Mouse (Mus musculus): ENCODE measurements around the gene Fermt2. TPM values are rescaled to one million over a fixed set of nuclear protein-coding genes. Genes with fewer than 3 reads are reported as not detected.

Gene Fermt2
- polyA plus RNA-seq (2015; fragmentation: Illumina TruSeq; extraction: RNeasy Lipid Tissue Mini Kit (QIAGEN cat#74804); ENCODE audit: insufficient read depth, low read depth, low replicate concordance), result 17.9 TPM

GRCm38 (mm10) chr14:45529411-45530363, at the start of gene Fermt2:
Gene Fermt2 (minus strand): TSS chr14:45530118.

Other genes starting within 250 kb of the Fermt2 start
- 5.5 TPM for gene Ero1l, start 211.3 kb downstream of the Fermt2 start, polyA plus RNA-seq (2015; fragmentation: Illumina TruSeq; extraction: RNeasy Lipid Tissue Mini Kit (QIAGEN cat#74804); ENCODE audit: insufficient read depth, low read depth, low replicate concordance)
- gene Psmc6, start 200.3 kb downstream of the Fermt2 start, polyA plus RNA-seq (2015; fragmentation: Illumina TruSeq; extraction: RNeasy Lipid Tissue Mini Kit (QIAGEN cat#74804); ENCODE audit: insufficient read depth, low read depth, low replicate concordance), result 25.5 TPM
- 1.9 TPM for gene Styx, start 179.0 kb downstream of the Fermt2 start, polyA plus RNA-seq (2015; fragmentation: Illumina TruSeq; extraction: RNeasy Lipid Tissue Mini Kit (QIAGEN cat#74804); ENCODE audit: insufficient read depth, low read depth, low replicate concordance)
- gene Gnpnat1, start 125.2 kb downstream of the Fermt2 start, polyA plus RNA-seq (2015; fragmentation: Illumina TruSeq; extraction: RNeasy Lipid Tissue Mini Kit (QIAGEN cat#74804); ENCODE audit: insufficient read depth, low read depth, low replicate concordance), result 10.0 TPM
- gene Ddhd1, start 128.0 kb upstream of the Fermt2 start, polyA plus RNA-seq (2015; fragmentation: Illumina TruSeq; extraction: RNeasy Lipid Tissue Mini Kit (QIAGEN cat#74804); ENCODE audit: insufficient read depth, low read depth, low replicate concordance), result 8.5 TPM

All from pancreas, adult 10 weeks (tissue).